Mouse (Mus musculus) v-Abl transformed pro-B cells (cell line): ENCODE measurements around the gene Sars2.

Source experiments
- in situ Hi-C, 2 experiments: fragments of 400-800 bp; cut with MboI; formaldehyde crosslinking; loops; one replicate each; pipeline ENCODE4 v1.15.1; 2025; ENCODE audit not compliant: unreplicated experiment in 2 of 2

Sars2 gene

DNA sequence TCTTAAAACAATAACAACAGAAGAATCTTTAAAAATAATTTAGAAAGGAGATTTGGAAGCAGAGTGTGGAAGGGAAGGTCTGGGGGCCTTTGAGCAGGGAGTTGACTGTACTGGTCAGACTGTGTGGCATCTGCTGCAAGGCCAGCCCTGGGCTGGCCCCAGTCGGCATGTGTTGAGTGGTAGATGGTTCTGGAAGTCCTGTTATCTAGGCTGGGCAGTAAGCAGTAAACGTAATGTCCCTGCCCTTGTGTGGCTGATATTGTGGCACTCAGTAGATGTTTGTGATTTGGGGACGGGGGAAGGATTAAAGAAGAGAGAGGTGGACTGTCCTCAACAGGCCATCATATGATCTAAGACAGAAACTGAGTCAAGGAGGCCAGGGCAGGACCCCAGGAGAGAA lies 28.5 kb downstream of the Sars2 start:
- in situ Hi-C loops: loop anchor here in 1 of 2 experiments (25.0 kb wide), 1 partner anchor 542 kb away; the partner anchor contains the start of gene Dpf1

DNA sequence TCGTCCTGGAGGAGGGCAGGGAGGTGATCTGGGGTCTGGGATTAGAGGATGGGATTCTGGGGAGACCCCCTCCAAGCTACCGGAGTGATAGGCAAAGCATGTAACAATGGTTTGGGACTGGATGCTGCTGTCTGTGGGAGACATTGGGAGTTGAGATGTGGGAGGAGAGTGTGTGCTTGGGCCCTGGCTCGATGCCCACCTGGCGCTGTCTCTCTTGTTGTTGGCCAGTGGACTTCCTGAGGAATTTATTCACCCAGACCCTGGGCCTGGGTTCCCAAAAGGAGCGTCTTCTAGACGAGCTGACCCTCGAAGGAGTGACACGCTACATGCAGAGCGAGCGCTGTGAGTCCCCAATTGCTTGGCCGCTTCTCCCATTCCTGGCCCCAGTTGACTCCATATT lies 30.1 kb downstream of the Sars2 start:
- in situ Hi-C loops: loop anchor here in 1 of 2 experiments (25.0 kb wide), 1 partner anchor 540 kb away; the partner anchor contains the start of gene Dpf1

DNA sequence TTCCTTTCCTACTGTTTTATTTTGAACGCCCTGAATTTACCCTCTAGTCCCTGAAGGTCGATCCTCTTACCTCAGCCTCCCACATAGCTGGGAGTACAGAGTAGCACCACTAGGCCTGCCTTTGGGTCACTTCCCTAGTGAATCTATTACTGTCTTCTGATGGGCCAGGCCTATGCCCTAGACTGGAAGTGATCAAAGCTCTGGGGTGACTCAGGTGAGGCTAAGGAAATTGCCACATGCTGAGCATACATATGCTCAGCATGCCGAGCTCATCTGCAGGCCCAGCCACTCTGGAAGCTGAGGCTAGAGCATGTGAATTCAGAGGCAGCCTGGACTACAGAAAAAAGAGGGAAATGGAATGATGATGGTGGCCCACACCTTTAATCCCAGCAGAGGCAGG lies 31.4 kb downstream of the Sars2 start:
- in situ Hi-C loops: loop anchor here in 1 of 2 experiments (25.0 kb wide), 1 partner anchor 539 kb away; the partner anchor contains the start of gene Dpf1

DNA sequence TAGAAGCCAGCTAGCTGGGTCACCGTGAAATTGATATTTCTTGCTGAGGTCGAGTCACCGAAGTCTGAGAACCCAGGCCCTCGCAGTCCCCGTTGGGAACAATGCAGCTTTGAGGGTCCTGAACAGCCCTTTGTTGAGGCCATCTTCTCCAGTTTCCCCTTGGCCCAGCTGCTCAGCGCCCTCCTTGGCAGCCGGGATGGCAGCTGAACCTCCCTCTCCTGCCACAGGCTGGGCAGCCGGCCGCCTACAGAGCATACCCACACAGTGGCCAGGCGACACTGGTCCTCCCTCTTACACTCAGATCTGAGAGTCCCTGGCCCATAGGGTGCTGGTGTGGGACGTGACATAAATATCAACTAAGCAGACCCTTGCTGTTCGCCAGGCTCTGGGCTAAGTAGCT lies 32.4 kb downstream of the Sars2 start:
- in situ Hi-C loops: loop anchor here in 1 of 2 experiments (25.0 kb wide), 1 partner anchor 538 kb away; the partner anchor contains the start of gene Dpf1

DNA sequence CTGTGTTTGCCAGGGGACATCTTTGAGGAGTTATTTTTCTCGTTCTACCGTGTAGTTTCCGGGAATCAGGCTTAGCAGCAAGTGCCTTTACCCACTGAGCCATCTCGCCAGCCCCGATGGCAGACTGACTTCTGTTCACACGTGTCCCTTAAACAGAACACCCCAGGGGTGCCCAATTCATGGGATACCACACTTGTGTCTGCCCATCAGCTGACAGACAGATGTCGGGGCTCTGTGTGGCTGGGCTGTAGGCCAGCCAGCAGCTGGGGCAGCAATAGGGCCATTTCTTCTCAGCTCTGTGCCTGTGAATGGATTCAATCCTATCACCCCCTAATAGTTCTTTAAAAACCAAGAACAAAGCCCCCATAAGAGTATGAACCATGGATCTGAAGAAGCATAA lies 33.3 kb downstream of the Sars2 start:
- in situ Hi-C loops: no loop called here

DNA sequence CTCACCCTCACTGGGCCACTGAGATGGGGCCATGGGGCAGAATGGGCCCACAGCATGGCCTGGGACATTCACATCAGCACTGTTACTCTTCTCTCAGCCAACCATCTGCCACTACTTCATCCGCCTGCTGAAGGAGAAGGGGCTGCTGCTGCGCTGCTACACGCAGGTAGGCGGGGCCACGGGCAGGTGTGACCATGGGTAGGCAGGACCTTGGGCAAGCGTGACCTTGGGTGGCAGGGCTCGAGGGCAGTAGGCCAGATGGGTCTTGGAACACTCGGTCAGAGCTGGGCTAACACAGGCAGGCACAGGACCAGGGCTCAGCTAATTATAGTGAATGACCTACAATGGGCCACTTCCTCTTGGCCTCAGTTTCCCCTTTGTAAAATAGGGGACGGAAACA lies 37.0 kb downstream of the Sars2 start:
- in situ Hi-C loops: no loop called here

DNA sequence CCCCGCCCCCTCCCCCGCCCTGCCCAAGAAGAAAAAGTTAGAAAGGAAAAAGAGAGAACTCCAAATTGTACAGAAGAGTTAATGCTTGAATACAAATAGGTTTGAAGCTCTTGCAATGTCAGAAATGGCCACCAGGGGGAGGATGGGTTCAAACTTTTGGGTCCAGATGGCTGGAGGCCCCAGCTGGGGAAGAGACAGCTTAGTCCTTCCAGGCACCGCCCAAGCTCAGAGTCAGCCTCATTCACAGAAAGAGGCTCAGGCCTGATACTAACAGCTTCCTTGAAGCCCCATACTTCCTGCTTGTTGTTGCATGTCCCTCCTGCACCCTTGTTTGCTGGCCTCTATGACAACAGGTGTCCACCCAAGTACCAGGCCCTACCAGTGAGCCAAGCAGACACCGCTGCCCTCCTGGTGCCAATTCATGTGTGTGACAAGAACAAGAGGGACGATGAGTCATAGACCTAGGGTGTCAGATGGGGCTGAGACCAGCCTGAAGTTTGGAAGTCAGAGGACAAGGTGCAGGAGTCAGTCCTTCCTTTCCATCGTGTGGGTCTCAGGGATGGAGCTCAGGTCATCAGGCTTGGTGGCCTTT lies 38.4 kb downstream of the Sars2 start:
- in situ Hi-C loops: loop anchor here in 1 of 2 experiments (10.0 kb wide), 1 partner anchor 255 kb away; no protein-coding TSS in a partner anchor

DNA sequence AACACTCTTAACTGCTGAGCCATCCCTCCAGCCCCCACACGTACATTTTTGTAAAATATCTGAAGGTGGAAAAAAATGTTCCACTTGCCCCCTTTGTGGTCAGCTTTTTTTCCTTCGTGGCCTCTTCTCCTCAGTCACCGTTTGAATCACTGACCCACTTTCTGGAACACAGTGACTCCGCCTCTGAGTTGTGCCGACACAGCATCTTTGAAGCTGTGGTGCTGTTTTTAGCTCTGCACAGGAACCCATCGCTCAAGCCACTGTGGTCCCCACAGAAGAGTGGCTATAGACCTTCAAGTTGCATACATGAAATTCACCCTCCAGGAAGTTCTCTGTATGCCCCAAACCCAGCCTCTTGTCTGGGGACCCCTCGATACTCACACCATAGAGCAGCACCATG lies 39.1 kb downstream of the Sars2 start:
- in situ Hi-C loops: loop anchor here in 1 of 2 experiments (10.0 kb wide), 1 partner anchor 254 kb away; no protein-coding TSS in a partner anchor

DNA sequence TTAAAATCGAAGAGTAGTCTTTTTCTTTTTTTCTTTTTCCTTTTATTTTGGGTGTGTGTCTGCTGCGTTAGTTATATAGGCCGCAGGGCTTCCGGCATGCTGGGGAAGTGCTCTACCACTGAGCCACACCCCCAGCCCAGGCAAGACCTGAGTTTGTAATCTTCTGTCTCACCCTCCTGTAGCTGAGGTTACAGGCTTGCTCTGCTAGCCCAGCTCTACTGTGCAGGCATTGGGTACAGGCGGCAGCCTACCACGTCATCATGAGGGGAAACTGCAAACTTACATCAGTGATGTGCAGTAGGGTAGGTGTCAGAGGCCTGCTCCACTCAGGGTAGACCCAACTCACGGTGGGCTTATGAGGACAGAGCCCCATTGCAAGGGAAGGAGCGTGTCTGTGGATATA lies 39.5 kb downstream of the Sars2 start:
- in situ Hi-C loops: loop anchor here in 1 of 2 experiments (10.0 kb wide), 1 partner anchor 254 kb away; no protein-coding TSS in a partner anchor

DNA sequence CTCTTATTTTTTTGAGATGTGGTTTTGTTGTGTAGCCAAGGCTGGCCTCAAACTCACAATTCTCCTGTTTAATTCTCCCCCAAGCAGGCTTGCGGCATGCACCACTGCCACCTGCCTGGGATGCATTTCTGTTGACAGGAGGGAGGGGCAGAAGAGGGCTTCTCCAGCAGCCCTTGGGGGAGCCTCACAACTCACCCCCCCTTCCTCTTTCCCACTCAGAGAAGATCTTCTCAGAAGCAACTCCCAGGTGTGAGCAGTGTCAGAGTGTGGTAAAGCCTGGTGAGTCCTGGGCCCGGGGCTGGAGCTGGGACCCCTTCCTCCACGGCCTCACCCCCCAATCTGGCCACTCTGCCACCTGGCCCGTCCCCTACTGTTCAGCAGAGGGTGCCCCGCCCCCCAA lies 43.4 kb downstream of the Sars2 start:
- in situ Hi-C loops: loop anchor here (5.0 to 10.0 kb wide), 2 partner anchors 250 to 257 kb away; no protein-coding TSS in a partner anchor

DNA sequence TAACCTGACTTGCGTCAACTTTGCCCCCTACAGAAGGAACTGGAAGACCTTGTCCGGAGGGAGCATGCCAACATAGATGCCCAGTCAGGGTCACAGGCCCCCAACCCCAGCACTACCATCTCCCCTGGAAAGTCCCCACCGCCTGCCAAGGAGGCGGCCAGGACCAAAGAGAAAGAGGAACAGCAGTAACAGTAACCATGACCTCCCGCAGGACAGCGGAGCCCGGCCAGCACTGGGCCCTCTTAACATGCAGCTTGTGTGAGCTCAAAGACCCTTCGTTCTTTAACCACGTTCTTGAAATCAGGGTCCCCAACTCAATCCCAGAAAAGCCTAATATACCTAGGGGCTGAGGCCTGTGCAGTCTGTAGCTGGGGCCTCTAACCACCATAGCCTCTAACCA lies 46.1 kb downstream of the Sars2 start:
- in situ Hi-C loops: loop anchor here (5.0 to 10.0 kb wide), 2 partner anchors 247 to 254 kb away; no protein-coding TSS in a partner anchor

DNA sequence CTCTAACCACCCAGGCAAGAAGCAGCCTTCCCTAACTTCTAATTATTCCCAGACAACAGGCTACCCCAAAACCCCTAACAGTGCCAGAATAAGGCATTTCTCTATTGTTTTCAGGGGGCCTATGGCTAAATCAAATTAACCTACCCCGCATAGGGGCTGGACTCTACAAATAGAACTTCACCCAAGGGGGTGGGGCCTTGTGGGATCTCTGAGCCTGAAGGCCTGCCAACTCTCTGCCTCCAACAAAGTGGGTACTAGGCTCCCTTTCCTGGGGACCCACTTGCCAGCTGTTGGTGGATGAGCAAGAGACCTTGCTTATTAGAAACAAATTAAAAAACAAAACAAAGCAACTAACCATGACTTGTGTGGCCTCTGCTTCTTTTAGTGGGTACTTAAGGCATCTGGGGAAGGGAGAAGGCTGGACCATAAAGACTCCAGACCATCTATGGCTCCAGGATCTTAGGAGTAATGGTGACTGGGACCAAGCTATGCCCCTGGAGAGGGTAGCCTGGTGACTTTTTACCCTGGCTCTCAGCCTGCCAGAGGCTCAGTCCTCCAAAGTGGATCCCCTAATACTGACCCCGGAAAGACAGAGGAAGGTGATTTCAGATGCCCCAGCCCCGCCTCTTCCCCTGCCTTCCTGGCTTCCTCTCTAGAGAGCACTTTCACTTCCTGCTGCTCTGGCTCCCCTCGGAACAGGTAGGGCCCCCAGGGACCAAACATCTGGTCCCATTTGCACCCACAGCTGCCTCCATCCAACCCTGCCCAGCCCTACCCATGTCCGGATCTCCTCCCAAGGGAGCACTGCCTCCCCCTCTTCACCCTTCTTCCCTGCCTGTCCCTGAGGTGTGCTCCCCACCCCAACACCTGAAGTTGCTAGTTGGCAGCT lies 46.8 kb downstream of the Sars2 start, which contains the start of gene Rinl:
TSS of gene Rinl (plus strand) at position 663 of the 889 bp plus-strand sequence.
- in situ Hi-C loops: loop anchor here (5.0 to 10.0 kb wide), 2 partner anchors 246 to 254 kb away; no protein-coding TSS in a partner anchor

DNA sequence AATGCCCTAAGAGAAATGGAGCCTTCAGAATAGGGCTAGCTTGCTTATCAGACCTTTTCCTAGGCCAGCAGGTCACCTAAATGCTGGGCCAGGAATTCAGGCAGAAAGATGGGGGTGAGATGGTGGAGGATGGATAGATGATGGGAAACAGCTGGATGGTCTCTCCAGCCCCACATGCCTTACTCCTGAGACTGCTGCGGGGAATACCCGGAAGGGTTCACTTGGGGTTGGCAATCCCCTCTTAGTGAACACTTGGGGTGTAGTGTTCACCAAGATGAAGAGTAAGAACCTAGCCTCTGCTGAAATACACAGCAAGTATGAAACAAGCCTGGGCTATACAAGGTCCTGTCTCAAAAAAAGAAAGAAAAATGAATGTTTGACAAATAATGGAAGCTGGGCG lies 47.4 kb downstream of the Sars2 start:
- in situ Hi-C loops: loop anchor here (5.0 to 10.0 kb wide), 2 partner anchors 246 to 253 kb away; no protein-coding TSS in a partner anchor

DNA sequence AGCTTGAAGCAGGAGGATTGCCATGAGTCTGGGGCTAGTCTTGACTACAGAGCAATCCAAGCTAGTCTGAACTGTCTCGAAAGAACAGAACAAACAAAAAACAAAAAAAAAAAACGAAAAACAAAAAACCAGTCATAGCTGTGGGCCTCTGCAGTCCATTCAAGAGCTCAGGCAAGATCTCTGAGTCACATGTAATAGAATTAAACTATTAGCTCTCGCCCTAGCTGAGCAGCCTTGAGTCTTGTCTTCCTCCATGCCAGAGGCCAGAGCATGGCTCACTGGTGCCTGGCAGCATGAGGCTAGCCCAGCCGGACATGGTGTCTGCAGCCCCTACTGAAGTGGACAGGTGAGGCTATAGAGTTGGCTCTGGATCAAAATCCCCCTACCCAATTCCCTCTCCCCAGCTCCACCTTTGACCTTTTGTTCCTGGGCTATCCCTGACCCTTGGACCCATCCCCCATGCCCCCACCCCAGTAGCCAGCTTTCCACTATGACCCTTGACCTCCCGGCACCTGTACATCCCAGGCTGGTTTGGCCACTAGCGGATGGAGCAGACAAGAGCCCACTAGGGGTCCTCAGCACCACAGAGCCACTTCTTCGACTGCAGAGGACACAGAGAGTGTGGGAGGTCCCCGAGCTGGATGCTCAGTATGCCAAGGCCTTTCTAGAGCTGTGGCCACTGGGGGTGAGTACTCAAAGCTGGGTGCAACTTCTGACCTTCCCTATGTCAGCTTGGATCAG lies 48.4 kb downstream of the Sars2 start:
- in situ Hi-C loops: no loop called here

DNA sequence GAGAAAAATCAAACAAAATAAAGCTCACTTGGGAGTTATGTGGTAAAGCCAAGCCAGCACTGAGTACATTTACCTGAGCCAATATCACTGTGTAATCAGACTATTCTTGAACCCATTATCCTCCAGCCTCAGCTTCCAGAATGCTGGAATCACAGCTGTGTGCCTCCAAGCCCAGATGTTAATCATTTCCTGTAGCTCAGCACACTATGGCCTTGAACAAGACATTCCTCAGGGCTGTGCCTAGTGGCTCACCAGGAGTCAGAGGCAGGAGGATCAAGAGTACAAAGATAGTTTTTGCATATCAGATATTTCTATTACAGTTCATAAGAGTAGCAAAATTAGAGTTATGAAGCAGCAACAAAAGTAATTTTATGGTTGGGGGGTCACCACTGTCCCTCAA lies 49.9 kb downstream of the Sars2 start:
- in situ Hi-C loops: no loop called here

DNA sequence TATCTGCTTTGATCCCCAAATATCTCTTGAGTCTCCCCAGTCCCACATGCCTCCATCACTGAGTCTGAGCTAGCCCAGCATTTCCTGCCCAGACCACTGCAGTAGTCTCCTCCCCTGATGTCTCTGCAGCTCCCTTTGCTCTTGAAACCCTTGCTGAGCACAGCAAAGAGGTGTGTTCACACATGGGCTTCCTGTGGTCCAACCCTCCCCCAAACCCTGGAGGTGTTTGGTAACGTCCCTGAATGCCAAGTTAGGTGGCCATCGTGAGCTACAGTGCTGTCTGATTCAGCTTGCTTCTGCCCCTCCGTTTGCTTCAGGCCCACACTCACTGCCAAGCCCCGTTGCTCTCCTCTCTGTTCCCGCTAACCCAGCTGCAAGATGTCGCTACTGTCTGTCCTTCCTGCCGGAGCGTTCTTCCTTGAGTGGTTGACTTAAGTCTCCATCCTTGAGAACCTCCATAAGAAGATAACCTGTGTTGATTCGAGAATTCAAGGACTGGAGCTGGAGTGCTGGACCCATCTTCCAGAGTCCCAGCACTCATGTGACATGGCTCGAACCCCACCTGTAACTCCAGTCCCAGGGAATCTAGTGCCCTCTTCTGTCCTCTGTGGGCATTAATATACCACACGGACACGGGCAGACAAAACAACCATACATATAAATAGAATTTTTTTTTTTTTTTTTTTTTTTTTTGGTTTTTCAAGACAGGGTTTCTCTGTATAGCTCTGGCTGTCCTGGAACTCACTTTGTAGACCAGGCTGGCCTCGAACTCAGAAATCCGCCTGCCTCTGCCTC lies 50.8 kb downstream of the Sars2 start:
- in situ Hi-C loops: no loop called here

DNA sequence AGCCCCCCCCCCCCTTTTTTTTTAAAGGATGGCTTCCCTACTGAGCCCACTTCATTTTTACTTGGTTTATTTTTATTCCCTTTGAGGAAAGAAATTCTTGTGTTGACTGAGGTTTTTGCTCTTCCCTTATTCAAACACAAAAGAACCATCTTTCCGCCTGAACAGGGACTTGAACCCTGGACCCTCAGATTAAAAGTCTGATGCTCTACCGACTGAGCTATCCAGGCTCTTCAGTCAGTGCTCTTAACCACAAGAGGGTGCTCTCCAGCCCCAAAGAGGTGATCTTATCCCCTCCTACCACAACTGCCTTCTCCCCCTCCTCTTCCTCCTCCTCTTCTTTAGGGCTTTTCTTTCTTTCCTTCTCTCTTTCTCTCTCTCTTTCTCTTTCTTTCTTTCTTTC lies 52.0 kb downstream of the Sars2 start:
- in situ Hi-C loops: no loop called here

DNA sequence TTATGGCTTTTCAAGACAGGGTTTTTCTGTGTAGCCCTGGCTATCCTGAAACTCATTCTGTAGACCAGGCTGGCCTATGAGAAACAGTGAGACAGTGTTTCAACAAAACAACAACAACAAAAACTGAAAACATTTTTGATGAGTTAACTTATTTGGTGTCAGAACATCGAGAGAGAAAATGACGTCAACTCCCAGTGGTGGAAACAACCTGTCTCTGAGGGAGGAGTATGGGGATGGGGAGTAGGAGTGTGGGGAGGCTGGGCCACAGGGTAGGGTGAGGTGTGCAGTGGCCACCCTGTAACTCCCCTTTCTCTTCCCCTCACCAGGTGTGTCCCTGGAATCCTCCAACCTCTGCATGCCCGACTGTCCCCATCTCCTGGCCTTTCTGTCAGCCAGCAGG lies 52.7 kb downstream of the Sars2 start:
- in situ Hi-C loops: no loop called here

DNA sequence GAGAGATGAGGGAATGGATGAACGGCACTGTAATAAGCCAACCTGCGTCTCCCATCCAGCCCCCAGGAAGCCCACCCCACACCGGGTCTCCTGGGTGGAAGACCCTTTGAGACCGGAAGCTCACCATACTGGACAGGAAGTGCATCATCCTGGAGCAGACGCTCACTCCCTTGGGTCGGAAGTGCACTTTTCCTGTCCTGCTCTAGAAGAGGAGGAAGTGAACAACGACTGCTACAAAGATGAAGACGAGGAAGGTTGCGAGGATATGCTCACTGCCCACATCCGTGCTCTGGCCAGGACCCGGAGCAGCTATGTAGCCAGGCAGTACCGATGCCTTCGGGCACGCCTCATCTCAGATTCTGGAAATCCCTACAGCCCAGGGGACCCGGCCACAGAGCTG lies 54.0 kb downstream of the Sars2 start:
- in situ Hi-C loops: loop anchor here (5.0 kb wide), 1 partner anchor 71 kb away; no protein-coding TSS in a partner anchor
